Mouse (Mus musculus): ENCODE results near the gene Stpg1. TPM values are rescaled to one million over a fixed set of nuclear protein-coding genes. Genes with fewer than 3 reads are reported as not detected.

The Stpg1 gene
- polyA plus RNA-seq, 1 experiment from 2014 or later: 0.37 TPM

DNA sequence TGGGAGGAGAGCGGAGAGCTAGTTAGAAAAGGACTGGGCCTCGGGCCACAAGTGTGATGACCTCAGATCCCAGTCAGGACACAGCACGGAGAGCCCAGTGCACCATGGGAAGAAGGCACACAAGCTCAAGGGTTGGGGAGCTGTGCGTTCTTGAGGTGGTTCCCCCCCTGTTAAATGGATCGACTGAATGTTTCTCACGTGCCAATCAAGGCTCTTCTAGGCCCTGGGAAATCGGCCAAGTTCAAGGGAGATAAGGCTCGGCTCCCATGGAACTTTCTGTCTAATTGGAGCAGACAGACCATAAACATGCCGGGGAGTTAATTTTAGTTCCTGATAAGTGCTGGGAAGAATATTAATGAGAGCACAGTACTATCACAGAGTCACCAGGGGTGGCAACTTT is 70.8 kb downstream of the Stpg1 start:
- no peak overlapping the region for H3K4me3 ChIP-seq
- no peak overlapping the region for H3K9ac ChIP-seq
- H3K27ac ChIP-seq: peak overlapping the region; percentile 17
- H3K4me1 ChIP-seq: peaks cover 55% of the 10 kb centered on the region
- H3K27me3 ChIP-seq: peaks cover 23% of the 10 kb centered on the region
- 16% methylated on average over 9 of the region's 9 CpGs for WGBS
- no peaks in the 10 kb centered on the region for H3K9me3 ChIP-seq
- ATAC-seq (ENCODE audit: borderline replicate concordance, extremely low read depth, low FRiP score, low TSS enrichment): no peak
- H3K4me2 ChIP-seq: no peak overlapping the region
- H3K36me3 ChIP-seq: no peaks in the 10 kb centered on the region

DNA sequence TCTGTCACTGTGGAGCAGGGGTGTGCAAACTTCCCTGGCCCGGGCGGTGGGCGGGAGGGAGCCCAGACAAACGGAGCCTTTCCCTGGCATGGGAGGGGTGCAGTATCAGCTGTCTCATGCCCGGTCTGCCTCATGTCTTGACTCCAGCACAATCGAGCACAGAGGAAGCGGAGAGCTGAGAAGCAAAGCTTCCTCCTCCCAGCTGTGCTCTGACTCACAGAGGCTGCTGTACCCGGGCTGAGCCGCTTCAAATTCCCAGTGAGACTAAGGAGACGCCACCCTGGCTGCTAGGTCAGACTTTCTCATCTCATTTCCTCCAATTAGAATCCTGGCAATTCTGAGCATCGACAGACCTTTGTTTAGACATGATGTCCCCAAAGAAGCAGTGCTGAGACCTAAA is 72.5 kb downstream of the Stpg1 start:
- ATAC-seq (ENCODE audit: borderline replicate concordance, extremely low read depth, low FRiP score, low TSS enrichment): no peak
- H3K4me3 ChIP-seq: no peak overlapping the region
- no peak overlapping the region for H3K9ac ChIP-seq
- no peak overlapping the region for H3K27ac ChIP-seq
- peaks cover 39% of the 10 kb centered on the region for H3K27me3 ChIP-seq
- WGBS: 37% methylated on average over 11 of the region's 11 CpGs
- peaks cover 62% of the 10 kb centered on the region for H3K4me1 ChIP-seq
- H3K4me2 ChIP-seq: no peak overlapping the region
- no peaks in the 10 kb centered on the region for H3K36me3 ChIP-seq
- H3K9me3 ChIP-seq: no peaks in the 10 kb centered on the region

DNA sequence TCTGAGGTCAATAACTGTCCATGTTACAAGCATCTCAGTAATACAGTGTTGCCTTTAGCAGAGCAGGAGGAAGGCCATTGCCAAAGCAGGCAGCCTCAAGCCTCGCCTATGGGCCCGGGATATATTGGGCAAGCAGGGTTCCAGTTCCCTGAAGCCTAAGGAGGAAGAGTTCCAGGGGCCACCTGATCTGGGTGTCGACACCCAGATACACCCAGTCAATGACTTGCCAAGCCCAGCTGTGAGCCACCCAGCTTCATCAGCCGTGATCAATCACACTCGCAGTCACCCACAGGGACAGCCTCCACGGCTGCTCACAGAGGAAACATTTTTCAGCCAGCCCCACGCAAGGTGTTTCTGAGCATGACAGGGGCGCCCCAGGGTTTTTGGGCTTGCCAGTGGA is 72.9 kb downstream of the Stpg1 start:
- ATAC-seq (ENCODE audit: borderline replicate concordance, extremely low read depth, low FRiP score, low TSS enrichment): no peak
- no peak overlapping the region for H3K9ac ChIP-seq
- no peak overlapping the region for H3K4me2 ChIP-seq

DNA sequence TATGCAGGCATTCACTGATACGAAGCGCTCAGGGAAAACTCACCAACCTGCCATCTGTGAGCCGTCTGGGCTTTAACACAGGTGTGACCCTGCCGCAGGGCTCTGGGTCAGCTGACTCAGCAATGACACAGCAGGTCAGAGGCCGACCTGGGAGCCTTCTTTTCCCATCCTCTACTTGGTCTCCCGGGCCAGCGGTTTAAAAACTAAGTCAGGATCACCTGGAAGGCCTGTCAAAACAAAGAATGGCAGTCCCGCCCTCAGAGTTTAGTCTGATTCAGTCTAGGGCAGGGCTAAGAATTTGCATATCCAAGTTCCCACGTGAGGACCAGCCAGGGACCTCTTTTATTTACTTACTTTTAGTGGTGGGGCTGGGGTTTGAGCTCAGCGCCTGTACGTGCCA is 74.6 kb downstream of the Stpg1 start:
- H3K4me2 ChIP-seq: peak overlapping the region; percentile 66; the same call in 1 of the 2 replicates
- ATAC-seq (ENCODE audit: borderline replicate concordance, extremely low read depth, low FRiP score, low TSS enrichment): no peak
- H3K36me3 ChIP-seq: no peaks in the 10 kb centered on the region
- WGBS: 6% methylated on average over 11 of the region's 11 CpGs
- no peak overlapping the region for H3K9ac ChIP-seq
- peaks cover 60% of the 10 kb centered on the region for H3K27me3 ChIP-seq
- peaks cover 64% of the 10 kb centered on the region for H3K4me1 ChIP-seq
- no peaks in the 10 kb centered on the region for H3K9me3 ChIP-seq
- H3K27ac ChIP-seq: no peak overlapping the region
- H3K4me3 ChIP-seq: no peak overlapping the region

More for the DNA sequence above, 72.9 kb downstream of the Stpg1 start:
- H3K27ac ChIP-seq: no peak overlapping the region
- H3K4me3 ChIP-seq: no peak overlapping the region
- no peaks in the 10 kb centered on the region for H3K36me3 ChIP-seq
- H3K9me3 ChIP-seq: no peaks in the 10 kb centered on the region
- peaks cover 43% of the 10 kb centered on the region for H3K27me3 ChIP-seq
- H3K4me1 ChIP-seq: peaks cover 62% of the 10 kb centered on the region
- WGBS: 52% methylated on average over 8 of the region's 8 CpGs

DNA sequence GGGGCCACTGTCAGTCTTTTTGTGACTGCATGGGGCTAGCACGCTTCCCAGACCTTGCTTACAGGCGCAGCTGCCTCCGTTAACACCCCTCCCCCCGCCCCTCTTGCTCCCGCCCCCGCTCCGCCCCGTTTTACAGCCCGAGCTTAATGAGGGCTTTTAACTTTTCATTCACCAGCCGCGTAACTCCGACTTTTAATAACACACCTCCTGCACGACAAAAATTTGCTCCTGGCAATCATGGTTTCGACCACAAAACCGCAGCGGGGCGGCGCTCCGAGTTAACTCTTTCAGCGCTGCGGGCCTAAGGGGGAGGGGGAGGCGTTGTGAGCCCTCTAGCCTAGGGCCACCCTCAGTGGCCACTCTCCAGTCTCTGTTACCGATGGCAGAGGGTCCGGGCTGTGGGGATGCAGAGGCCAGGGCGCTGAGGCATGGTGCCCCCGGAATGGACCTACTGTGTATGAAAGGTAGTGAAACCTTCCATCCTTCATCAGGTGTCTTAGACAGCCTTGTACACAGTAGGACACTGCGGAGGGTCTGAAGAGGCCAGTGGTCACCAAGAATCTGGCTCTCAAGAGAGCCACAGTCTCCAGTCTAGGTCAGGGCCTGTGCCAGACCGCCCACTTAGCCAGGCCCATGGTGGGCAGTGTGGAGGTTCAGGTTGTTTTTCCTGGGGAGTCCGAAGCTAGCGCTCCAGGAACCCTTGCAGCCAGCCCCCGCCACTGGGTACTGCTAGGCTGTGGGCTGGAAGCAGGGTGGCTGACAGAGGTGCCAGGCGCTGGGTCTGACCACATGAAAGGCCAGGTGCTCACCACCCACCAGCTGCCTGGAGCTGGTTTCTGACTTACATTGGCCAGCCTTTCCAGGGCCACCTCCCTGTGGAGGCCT is 75.8 kb downstream of the Stpg1 start:
- Histone ChIP-seq H3K27ac (peak overlapping the region; percentile 46; the same call in 1 of the 2 replicates), H3K9ac (peak overlapping the region; percentile 38), H3K9me3 (no peaks in the 10 kb centered on the region), H3K4me2 (peak overlapping the region; percentile 66), H3K27me3 (peaks cover 70% of the 10 kb centered on the region), H3K36me3 (no peaks in the 10 kb centered on the region), H3K4me3 (peak overlapping the region; percentile 32), H3K4me1 (peaks cover 55% of the 10 kb centered on the region)
- WGBS: 12% methylated on average over 32 of the region's 32 CpGs
- ATAC-seq (ENCODE audit: borderline replicate concordance, extremely low read depth, low FRiP score, low TSS enrichment): peak; percentile 39

DNA sequence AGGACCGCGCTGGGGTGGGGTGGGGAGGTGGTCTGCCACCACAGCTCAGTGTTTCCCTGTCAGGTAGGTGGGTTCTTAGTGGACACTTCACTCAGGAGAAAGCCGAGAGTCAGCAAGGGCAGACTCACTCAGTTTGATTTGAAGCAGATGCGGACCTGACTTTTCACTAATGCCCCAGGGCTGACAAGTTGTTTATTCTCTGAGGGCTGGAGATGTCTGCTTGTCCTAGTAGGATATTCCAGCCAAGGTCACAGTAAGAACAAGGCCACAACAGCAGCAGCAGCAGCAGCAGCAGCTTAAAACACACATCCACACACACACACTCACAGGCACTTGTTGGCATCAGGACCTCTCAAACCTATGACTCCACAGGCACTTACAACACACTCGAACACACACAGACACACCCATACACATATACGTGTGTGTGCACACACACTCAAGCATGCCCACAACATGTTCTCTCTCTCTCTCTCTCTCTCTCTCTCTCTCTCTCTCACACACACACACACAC is 76.5 kb downstream of the Stpg1 start:
- ATAC-seq (ENCODE audit: borderline replicate concordance, extremely low read depth, low FRiP score, low TSS enrichment): 0 out of 2 replicates have a peak, but pooled peaks have one; percentile 1
- WGBS: 37% methylated on average over 6 of the region's 6 CpGs
- H3K27me3 ChIP-seq: peaks cover 76% of the 10 kb centered on the region
- no peak overlapping the region for H3K27ac ChIP-seq
- no peaks in the 10 kb centered on the region for H3K36me3 ChIP-seq
- H3K4me2 ChIP-seq: peak overlapping the region; percentile 66; the same call in 1 of the 2 replicates
- no peak overlapping the region for H3K4me3 ChIP-seq
- H3K4me1 ChIP-seq: peaks cover 49% of the 10 kb centered on the region
- H3K9me3 ChIP-seq: no peaks in the 10 kb centered on the region
- no peak overlapping the region for H3K9ac ChIP-seq

DNA sequence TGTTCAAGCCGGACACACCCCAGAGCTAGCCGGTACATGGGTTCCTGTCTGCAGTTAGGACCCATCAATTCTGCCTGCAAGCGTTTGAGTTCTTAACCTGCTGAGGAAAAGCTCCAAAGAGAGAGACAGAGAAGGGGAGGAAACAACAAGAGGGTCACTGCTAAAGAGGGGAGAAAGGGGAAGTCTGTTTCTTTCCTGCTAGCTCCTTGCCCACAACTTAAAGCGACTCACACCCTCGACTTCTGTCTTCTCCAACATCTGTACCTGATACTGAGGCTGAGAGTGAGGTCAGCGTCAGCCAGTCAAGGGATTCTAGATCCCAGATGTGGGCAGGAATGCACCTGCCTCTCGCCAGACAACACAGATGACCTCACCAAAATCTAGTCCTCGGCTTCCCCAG is 77.7 kb downstream of the Stpg1 start:
- Histone ChIP-seq H3K27ac (no peak overlapping the region), H3K27me3 (peaks cover 76% of the 10 kb centered on the region), H3K4me2 (peak overlapping the region; percentile 58), H3K4me3 (no peak overlapping the region), H3K4me1 (peaks cover 44% of the 10 kb centered on the region), H3K36me3 (no peaks in the 10 kb centered on the region), H3K9me3 (no peaks in the 10 kb centered on the region), H3K9ac (no peak overlapping the region)
- ATAC-seq (ENCODE audit: borderline replicate concordance, extremely low read depth, low FRiP score, low TSS enrichment): no peak
- whole genome bisulfite sequencing: 26% methylated on average over 8 of the region's 8 CpGs

DNA sequence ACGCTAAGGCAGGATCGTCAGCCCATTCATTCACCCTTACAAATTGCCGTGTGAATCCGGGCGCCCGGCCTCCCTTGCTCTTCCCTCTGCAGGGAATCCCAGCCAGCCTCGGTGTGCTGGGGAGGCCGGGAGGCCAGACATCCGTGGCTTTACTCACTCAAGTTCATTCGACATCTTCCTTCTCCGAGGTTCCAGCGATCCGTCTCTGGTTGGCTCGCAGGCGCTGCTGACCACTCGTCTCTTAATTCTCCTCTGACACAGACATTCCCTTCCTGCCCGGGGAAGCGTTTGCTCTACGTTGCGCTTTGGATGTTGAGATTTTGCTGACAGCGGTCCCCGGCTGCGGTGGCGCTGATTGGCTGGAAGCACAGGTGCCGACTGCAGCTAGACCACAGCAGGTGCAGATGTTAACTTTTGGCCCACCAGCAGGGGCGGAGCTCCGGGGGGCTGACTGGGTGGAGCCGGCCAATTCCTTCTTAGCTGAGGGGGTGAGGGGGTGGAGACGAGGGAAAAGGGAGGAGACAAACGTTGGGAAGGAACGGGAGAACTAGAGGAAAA is 78.7 kb downstream of the Stpg1 start, which contains the start of gene Grhl3:
Gene Grhl3, minus strand, starts transcription at position 380 of the 558 bp plus-strand sequence.
- no peaks in the 10 kb centered on the region for H3K36me3 ChIP-seq
- no peak for ATAC-seq (ENCODE audit: borderline replicate concordance, extremely low read depth, low FRiP score, low TSS enrichment)
- H3K27ac ChIP-seq: peak within 1 kb of the TSS; percentile 44
- WGBS: under 1% methylated on average over 31 of the region's 31 CpGs
- peak within 1 kb of the TSS; percentile 34 for H3K4me3 ChIP-seq
- H3K4me1 ChIP-seq: peaks cover 37% of the 10 kb centered on the region
- peak within 1 kb of the TSS; percentile 58 for H3K4me2 ChIP-seq
- no peaks in the 10 kb centered on the region for H3K9me3 ChIP-seq
- H3K27me3 ChIP-seq: peaks cover 69% of the 10 kb centered on the region
- H3K9ac ChIP-seq: peak within 1 kb of the TSS; percentile 2; the same call in 1 of the 2 replicates

DNA sequence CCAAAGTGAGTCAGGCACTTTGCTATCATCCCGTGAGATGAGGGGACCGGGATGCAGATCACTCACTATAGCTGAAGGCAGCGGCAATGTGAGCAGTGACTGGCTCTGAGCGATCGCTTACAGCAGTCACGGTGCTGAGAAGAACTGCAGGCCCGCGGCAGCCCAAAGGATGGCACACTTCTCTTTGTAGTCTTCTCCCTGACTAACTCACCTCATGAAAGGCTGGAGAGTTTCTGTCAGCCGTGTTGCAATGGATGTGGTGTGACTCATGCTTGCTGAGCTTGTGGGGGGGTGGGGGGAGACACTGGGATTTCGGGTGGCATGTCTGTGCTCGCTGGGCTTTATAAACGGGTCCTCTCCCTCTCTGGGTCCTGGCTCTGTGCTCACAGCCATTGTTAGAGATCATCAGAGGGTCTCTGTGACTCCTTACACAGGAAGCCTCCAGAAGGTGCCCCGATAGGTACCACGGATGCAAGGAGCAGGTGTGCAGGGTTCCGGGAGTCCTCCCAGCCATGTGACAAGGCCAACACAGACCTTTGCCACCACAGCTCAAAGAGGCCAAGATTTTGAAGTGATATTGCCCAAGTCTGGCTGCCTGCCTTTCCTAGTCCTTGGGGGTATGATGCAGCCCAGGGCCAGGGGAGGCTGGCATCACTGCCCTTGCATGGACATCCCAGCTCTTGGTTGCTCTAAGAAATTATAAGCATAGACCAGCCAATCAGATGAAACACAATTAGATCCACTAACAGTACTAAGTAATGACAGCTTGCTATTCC is 81.0 kb downstream of the Stpg1 start:
- Histone ChIP-seq H3K9ac (no peak overlapping the region), H3K36me3 (no peaks in the 10 kb centered on the region), H3K4me3 (no peak overlapping the region), H3K9me3 (no peaks in the 10 kb centered on the region), H3K27ac (no peak overlapping the region), H3K4me2 (no peak overlapping the region), H3K4me1 (peaks cover 17% of the 10 kb centered on the region), H3K27me3 (peaks cover 51% of the 10 kb centered on the region)
- 60% methylated on average over 15 of the region's 15 CpGs for WGBS
- no peak for ATAC-seq (ENCODE audit: borderline replicate concordance, extremely low read depth, low FRiP score, low TSS enrichment)

DNA sequence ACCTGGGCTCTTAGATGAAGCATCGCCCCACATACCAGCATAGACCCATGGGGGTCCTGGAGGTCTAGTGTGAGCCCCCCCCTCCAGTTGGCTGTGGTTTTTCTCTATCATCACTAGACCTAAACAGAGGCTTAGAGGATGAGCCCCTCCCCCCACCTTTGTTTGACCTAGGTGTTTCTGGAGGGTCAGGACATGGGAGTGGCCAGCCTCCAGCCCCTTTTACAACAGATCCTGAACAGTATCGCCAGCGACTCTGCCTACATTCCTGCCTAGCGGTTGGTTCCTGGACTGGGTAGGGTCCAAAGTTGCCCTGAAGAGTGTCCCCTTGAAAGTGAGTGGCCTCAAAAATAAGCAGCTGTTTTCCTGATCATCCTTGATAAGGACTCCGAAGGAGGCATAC is 83.9 kb downstream of the Stpg1 start:
- no peak for ATAC-seq (ENCODE audit: borderline replicate concordance, extremely low read depth, low FRiP score, low TSS enrichment)
- 75% methylated on average over 5 of the region's 5 CpGs for WGBS
- no peaks in the 10 kb centered on the region for H3K36me3 ChIP-seq
- no peak overlapping the region for H3K27ac ChIP-seq
- no peak overlapping the region for H3K4me2 ChIP-seq
- no peak overlapping the region for H3K4me3 ChIP-seq
- no peak overlapping the region for H3K9ac ChIP-seq
- peaks cover 2% of the 10 kb centered on the region for H3K4me1 ChIP-seq
- no peaks in the 10 kb centered on the region for H3K9me3 ChIP-seq
- H3K27me3 ChIP-seq: peaks cover 23% of the 10 kb centered on the region; the same call in 1 of the 2 replicates

DNA sequence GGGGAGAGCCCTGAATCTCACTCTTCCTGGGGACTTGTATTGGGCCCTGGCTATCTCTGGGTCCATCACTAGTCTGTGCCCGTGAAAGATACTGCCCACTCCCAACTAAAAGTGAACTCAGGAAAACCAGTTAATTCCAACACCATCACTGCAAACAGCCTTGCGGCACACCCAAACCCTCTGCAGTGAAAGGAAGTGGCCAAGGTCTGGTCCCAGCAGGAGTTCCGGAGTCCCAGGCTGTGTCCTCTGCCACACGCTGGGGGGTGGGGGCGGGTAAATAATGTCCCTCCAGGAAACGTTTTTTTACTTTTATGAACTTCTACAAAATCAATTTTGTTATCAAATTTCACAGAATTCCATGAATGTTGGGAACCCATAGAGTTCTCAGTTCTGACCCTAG is 85.1 kb downstream of the Stpg1 start:
- no peaks in the 10 kb centered on the region for H3K9me3 ChIP-seq
- ATAC-seq (ENCODE audit: borderline replicate concordance, extremely low read depth, low FRiP score, low TSS enrichment): no peak
- H3K4me2 ChIP-seq: no peak overlapping the region
- no peak overlapping the region for H3K4me3 ChIP-seq
- H3K27me3 ChIP-seq: peaks cover 12% of the 10 kb centered on the region; the same call in 1 of the 2 replicates
- H3K9ac ChIP-seq: no peak overlapping the region
- no peak overlapping the region for H3K27ac ChIP-seq
- H3K4me1 ChIP-seq: no peaks in the 10 kb centered on the region
- H3K36me3 ChIP-seq: no peaks in the 10 kb centered on the region
- 45% methylated on average over 6 of the region's 6 CpGs for WGBS
